Mouse (Mus musculus): ENCODE results near the gene Olfr1116. TPM values are rescaled to one million over a fixed set of nuclear protein-coding genes. Genes with fewer than 3 reads are reported as not detected.

Olfr1116 gene
- total RNA-seq (2023), result not detected

GRCm38 (mm10) chr2:87267234-87267633, at the start of gene Olfr1116:
Olfr1116 (plus strand) TSS chr2:87267534.

GRCm38 (mm10) chr2:87247713-87248112, 19.6 kb upstream of the Olfr1116 start, which contains the start of gene Olfr1115:
Olfr1115 (plus strand) TSS chr2:87248013.

GRCm38 (mm10) chr2:87307281-87307680, 39.9 kb downstream of the Olfr1116 start, which contains the start of gene Olfr1118:
Olfr1118 (plus strand) TSS chr2:87307581.

Other genes with a start within 250 kb of the Olfr1116 start
- not detected for gene Olfr1104, start 240.5 kb upstream of the Olfr1116 start, total RNA-seq (2023)
- not detected for gene Olfr1105, start 231.0 kb upstream of the Olfr1116 start, total RNA-seq (2023)
- not detected for gene Olfr1106, start 215.3 kb upstream of the Olfr1116 start, total RNA-seq (2023)
- not detected for gene Olfr1107, start 191.7 kb upstream of the Olfr1116 start, total RNA-seq (2023)
- gene Olfr1109, start 171.5 kb upstream of the Olfr1116 start, total RNA-seq (2023), result not detected
- not detected for gene Olfr259, start 153.0 kb upstream of the Olfr1116 start, total RNA-seq (2023)
- gene Olfr1110, start 127.2 kb upstream of the Olfr1116 start, total RNA-seq (2023), result not detected
- not detected for gene Olfr1111, start 114.9 kb upstream of the Olfr1116 start, total RNA-seq (2023)
- not detected for gene Olfr1112, start 79.7 kb upstream of the Olfr1116 start, total RNA-seq (2023)
- not detected for gene Olfr1113, start 58.6 kb upstream of the Olfr1116 start, total RNA-seq (2023)
- gene Olfr1115, start 19.5 kb upstream of the Olfr1116 start, total RNA-seq (2023), result not detected
- not detected for gene Olfr1118, start 40.0 kb downstream of the Olfr1116 start, total RNA-seq (2023)
- gene Olfr1120, start 87.3 kb downstream of the Olfr1116 start, total RNA-seq (2023), result not detected
- not detected for gene Olfr1121, start 102.4 kb downstream of the Olfr1116 start, total RNA-seq (2023)
- 0.38 TPM for gene Olfr1122, start 118.3 kb downstream of the Olfr1116 start, total RNA-seq (2023)
- not detected for gene Olfr1123, start 149.1 kb downstream of the Olfr1116 start, total RNA-seq (2023)
- not detected for gene Olfr1124, start 162.7 kb downstream of the Olfr1116 start, total RNA-seq (2023)
- gene Olfr1126, start 186.4 kb downstream of the Olfr1116 start, total RNA-seq (2023), result not detected
- gene Pramel7, start 229.6 kb downstream of the Olfr1116 start, total RNA-seq (2023), result not detected
- not detected for gene Pramel6, start 239.0 kb downstream of the Olfr1116 start, total RNA-seq (2023)

Data from CD4-positive naive resting alpha-beta T cell, adult 76 days (primary cell).